Mouse (Mus musculus) hematopoietic stem cell, adult 5-6 weeks (primary cell): ENCODE measurements around the gene Pogk. TPM values are rescaled to one million over a fixed set of nuclear protein-coding genes. Genes with fewer than 3 reads are reported as not detected.
A peak's percentile ranks its signal among the peaks of the same experiment; 100 is the strongest.

ENCODE experiments used
- ATAC-seq, 2 experiments: fragments of 125-278 bp in 1 of 2; replicated peaks in 1 of 2; 2 replicates each; pipeline ENCODE4 v1.8.0; 2016 to 2017; ENCODE audit warnings: inconsistent platforms in 2 of 2, mild to moderate bottlenecking in 2 of 2, moderate number of reproducible peaks in 2 of 2, low read depth in 1 of 2, moderate TSS enrichment in 1 of 2; ENCODE audit not compliant: low FRiP score in 2 of 2, poor library complexity in 2 of 2, severe bottlenecking in 2 of 2, insufficient read depth in 1 of 2, low TSS enrichment in 1 of 2
- total RNA-seq: library from RNA; stranded (forward); fragments of 172-1452, 232-1000 nt; gene quantifications from 2 replicates; pipeline ENCODE4 v1.2.3, GENCODE M21; 2017

Gene Pogk
- total RNA-seq, result 17.9 and 23.6 TPM in 2 replicates

DNA sequence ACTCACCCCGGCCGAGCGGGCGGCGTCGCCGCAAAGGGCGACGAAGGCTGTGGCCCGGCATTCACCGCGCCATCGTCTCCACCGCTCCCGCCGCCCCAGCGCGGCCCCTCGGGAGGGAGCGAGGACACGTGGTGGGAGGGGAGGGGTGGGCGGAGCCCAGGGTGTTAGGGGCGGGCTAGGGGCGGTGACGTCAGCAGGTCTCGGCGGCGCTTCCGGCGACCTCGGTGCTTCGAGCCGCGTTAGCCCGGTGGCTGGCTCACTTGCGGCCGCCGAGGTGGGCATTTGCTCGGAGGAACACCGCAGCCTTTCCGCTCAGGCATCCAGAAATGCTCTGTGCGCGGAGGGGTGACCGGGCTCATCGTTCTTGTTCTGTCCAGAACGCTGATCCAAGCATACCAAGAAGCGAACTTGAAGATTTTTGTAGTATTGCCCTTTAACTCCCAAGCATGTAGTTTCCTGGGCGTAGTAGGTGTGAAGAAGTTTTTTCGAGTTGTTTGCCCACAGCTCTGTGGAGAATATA, at the start of gene Pogk:
Pogk (minus strand) TSS at position 163 of the 520 bp plus-strand sequence.
- ATAC-seq, result peak; percentile 72 to 88

DNA sequence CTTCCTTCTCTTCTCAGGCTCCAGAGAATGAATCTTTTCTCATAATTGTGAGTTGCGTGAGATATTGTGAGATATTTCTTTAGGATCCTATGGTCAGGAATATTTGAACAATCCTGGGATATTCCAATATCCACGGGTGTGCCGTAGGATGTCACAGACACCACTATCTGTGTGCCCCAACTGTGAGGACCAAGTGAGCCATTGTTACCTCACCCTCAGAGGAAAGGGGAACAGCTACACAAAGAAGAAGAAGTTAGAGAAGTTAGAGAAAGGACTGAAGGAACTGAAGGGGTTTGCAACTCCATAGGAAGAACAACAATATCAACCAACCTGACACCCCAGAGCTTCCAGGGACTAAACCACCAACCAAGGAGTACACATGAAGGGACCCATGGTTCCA, 32.3 kb upstream of the Pogk start:
- no peak for ATAC-seq

- ATAC-seq, result no peak
Observed at GRCm38 (mm10) chr1:166439426-166439825, 29.8 kb upstream of the Pogk start.

GRCm38 (mm10) chr1:166429809-166430431, 20.3 kb upstream of the Pogk start:
- peak; percentile 91 to 94 for ATAC-seq

- ATAC-seq, result peak; percentile 40 to 71; a peak in 3 of 4 replicates
Observed at GRCm38 (mm10) chr1:166429053-166429452, 19.4 kb upstream of the Pogk start.

DNA sequence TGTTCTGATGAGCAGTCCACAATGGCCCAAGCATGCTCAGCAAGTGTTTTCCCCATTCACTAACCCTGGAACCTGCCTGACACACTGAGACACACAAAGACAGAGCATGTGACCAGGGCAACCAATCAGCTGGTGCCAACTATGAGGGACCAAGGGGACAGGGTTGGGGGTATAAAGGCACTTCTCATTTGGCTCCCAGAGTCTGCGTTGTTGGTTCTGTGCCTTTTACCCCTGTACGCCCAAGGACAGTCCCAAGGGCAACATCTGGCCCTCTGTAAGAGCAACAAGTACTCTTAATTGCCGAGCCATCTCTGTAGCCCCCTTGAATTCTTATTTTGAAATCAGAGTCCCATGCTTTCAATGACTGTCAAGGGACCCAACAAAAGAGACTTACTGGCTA, 2.6 kb upstream of the Pogk start:
- ATAC-seq, result no peak

GRCm38 (mm10) chr1:166411541-166411940, 1.9 kb upstream of the Pogk start:
- no peak for ATAC-seq

DNA sequence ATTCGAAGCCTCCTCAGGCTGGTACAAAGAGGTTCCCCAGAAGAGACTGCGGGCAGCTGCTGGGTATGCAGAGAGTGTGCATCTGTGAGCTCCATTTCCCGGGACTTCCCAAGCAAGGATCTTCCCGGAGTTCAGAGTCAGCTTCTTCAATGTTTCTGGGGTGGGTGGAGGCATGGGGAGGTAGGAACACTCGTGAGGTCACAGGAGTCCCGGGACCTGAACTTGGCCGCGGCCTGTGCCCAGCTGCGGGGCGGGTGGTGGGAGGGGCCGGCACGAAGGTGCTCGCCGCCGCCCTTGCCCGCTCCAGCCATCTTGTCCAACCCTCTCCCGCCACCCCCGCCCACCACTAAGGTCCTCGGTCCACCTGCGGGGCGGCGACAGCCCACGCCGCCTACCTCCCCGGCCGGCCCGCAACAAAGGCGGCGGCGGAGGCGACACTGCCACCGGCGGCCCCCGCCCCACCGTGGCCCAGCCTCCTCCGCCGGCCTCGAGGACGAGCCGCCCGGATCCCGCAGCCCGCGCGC, 424 bp downstream of the Pogk start:
- peak; percentile 37 to 51; a peak in 3 of 4 replicates for ATAC-seq

DNA sequence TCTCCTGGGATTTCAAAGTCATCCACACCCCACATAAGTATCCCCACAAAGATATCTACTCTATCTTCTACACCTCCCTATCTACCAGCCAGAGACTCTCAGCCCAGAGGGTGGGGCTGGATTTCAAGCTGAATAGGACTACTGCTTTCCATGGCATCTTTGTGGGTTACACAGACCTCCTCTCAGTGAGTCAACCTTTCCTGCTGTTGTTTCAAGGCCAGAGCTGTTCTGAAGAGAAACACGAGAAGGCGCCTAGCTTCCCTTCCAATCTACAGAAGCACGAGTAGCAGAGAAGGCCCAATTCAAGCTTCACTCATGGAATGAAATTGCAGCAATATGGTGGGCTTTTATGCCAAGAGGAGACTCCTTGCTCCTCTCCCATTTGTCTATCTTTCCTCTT, 5.8 kb downstream of the Pogk start:
- ATAC-seq, result no peak

DNA sequence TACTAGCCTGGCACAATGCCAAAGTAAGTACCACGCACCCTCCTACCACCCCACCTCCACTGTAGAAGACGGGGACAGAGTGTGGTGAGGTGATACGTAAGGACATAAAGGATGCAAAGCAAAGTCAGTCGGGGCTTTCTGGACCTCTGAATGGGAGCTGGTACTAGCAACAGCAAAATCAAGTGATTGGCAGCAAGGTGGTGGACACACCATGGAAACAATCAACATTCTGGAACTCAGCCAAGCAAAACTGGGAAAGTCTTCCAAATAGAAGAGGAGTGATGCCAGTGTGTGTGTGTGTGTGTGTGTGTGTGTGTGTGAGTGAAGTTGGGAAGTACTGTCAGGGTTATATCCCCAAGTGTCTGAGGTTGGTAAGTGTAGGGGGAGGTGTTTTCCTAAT, 7.7 kb downstream of the Pogk start:
- no peak for ATAC-seq

DNA sequence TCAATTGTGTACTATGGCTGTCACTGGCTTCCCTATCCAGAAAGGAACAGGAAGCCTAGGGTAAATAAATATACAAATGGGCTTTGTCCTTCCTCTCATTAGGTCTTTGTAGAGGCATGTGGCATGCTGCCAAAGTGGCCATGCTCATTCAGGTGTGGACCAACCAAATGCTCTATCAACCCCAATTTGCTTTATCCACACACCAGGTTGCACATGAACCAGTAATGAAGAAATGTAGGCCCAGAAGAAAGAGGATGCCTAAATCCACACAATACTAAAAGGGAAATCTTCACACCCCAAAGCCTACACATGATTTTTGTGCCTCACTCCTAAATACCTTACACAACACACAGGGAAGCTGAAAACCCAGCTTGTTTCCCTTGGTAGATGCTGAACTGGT, 8.2 kb downstream of the Pogk start:
- ATAC-seq, result no peak

DNA sequence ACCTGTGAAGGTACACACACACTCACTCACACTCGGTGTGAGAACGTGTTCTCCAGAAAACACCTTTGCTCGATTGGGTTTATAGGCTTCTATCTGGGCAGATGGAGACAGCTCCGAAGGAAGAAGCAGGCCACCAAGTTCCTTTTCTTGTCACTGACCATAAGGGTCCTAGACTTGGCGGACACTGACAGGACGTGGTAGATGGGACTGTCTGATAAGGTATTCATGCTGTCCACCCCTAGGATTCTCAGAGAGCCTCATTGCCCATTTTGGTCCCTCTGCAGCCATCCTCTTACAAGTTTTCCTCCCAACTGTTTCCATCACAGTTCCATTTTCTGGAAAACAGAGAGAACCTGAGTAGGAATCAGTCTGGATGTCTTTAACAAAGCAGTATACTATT, 13.3 kb downstream of the Pogk start:
- ATAC-seq, result no peak

- ATAC-seq, result no peak
Observed at GRCm38 (mm10) chr1:166395661-166396060, 14.0 kb downstream of the Pogk start.

- ATAC-seq, result no peak
Observed at GRCm38 (mm10) chr1:166394770-166395169, 14.9 kb downstream of the Pogk start.

GRCm38 (mm10) chr1:166391671-166392070, 18.0 kb downstream of the Pogk start:
- no peak for ATAC-seq

GRCm38 (mm10) chr1:166389406-166390125, 20.1 kb downstream of the Pogk start:
- ATAC-seq, result no peak

- no peak for ATAC-seq
Observed at GRCm38 (mm10) chr1:166388511-166388910, 21.2 kb downstream of the Pogk start.

DNA sequence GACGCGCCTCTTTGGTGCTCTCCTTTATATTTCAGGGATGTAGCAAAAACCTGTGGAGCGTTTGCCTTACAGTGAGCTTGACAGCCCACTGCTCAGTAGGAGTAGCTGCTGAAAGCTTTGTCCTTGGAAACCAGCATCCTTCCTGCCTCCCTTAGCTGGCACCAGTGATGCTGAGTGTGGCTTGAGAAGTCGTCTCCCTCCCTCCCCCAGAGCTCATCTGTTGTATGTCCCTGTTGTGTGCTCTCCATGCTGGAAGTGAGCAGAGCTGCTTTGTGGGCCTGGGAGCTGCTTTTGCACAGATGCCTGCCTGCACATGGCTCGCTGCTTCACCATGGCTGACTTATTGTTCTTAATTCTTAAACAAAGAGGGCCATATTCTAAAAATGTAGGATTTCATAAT, 24.2 kb downstream of the Pogk start:
- ATAC-seq, result no peak
